Comparison of ENCODE assay signal across 14 mouse cellular contexts in the genomic region with DNA sequence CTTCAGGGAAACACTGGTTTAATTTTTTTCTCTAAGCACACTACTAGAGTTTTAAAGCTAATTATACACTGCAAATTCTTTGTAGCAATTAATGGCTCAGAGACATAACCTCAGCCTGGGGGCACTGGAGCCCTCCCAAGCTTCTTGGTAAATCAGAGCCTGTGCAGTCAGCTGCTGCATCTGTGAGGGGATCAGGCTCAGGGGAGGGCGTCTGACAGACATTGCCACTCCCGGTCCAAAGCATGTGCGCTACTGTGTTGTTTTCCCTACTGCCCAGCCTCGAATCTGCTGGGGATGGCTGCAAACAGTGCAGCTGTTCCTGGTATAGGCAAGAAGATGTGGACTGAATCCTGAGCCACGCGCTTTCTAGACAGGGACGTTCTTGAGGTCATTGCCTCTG.
DNase-seq lines count a peak whose midpoint lies in the region; ATAC-seq lines count a peak whose summit lies in the region.
"Had no signal": no experiment of that assay in that cellular context is flagged by ENCODE, and none has a peak within 500 bp of the region (broad histone marks: within the 10 kb centered on the region; RNA-seq: fewer than 3 reads in every experiment).

No protein-coding gene starts in this region.

- ATAC-seq in kidney, embryonic 15.5 days (replicated peaks; ENCODE audit: low FRiP score), result no peak
- 0 out of 2 replicates have a peak, but pooled peaks have one; percentile 35 for ATAC-seq in hindbrain, embryonic 12.5 days (ENCODE audit: low FRiP score)
- ATAC-seq: inflammation-experienced regulatory T-cells, adult 6 months had no signal

- H3K4me3 ChIP-seq in kidney, embryonic 15.5 days (replicated peaks), result no peak overlapping the region
- no peak overlapping the region for H3K4me3 ChIP-seq in hindbrain, embryonic 12.5 days
- H3K4me3 ChIP-seq: midbrain, embryonic 10.5 days had no signal

- no peak overlapping the region for H3K4me2 ChIP-seq in kidney, embryonic 15.5 days
- H3K4me2 ChIP-seq in hindbrain, embryonic 12.5 days (replicated peaks), result no peak overlapping the region

- no peak overlapping the region for H3K9ac ChIP-seq in kidney, embryonic 15.5 days
- H3K9ac ChIP-seq in hindbrain, embryonic 12.5 days, result no peak overlapping the region

- H3K27me3 ChIP-seq in kidney, embryonic 15.5 days, result no peaks in the 10 kb centered on the region
- H3K27me3 ChIP-seq in hindbrain, embryonic 12.5 days, result no peaks in the 10 kb centered on the region

- 0 out of 2 replicates have a peak overlapping the region, but pooled peaks have one; percentile 7 for H3K27ac ChIP-seq in kidney, embryonic 15.5 days
- no peak overlapping the region for H3K27ac ChIP-seq in hindbrain, embryonic 12.5 days
- H3K27ac ChIP-seq: midbrain, embryonic 10.5 days had no signal

- no peaks in the 10 kb centered on the region for H3K9me3 ChIP-seq in kidney, embryonic 15.5 days (replicated peaks)
- H3K9me3 ChIP-seq in hindbrain, embryonic 12.5 days (replicated peaks), result no peaks in the 10 kb centered on the region
- H3K9me3 ChIP-seq: midbrain, embryonic 10.5 days had no signal

- peak; percentile 44 to 45 for DNase-seq in cerebellum, postnatal 10 days
- DNase-seq in cerebellum, adult 9-11 months, result no peak
- no peak for DNase-seq in kidney, adult 9 months
- peak; percentile 71 for DNase-seq in Muller cell, postnatal 12 days (ENCODE audit: inconsistent ontology term)
- DNase-seq in lung, postnatal 14 days, result no peak
- DNase-seq in B cell, adult 2 months, result no peak
- DNase-seq: embryo, embryonic 11 days; lung, adult 18-20 months; spleen, adult 18-20 months; thymus, adult 18-20 months had no signal

- WGBS in kidney, embryonic 15.5 days, result 34% methylated on average over 7 of the region's 7 CpGs
- 50% methylated on average over 7 of the region's 7 CpGs for WGBS in hindbrain, embryonic 12.5 days

- H3K4me1 ChIP-seq in kidney, embryonic 15.5 days, result peaks cover 47% of the 10 kb centered on the region
- peaks cover 8% of the 10 kb centered on the region for H3K4me1 ChIP-seq in hindbrain, embryonic 12.5 days

- no peaks in the 10 kb centered on the region for H3K36me3 ChIP-seq in kidney, embryonic 15.5 days
- H3K36me3 ChIP-seq in hindbrain, embryonic 12.5 days, result no peaks in the 10 kb centered on the region
- H3K36me3 ChIP-seq: midbrain, embryonic 10.5 days had no signal

Comparison
In these comparisons a context has a peak if more than half of its experiments do, and no peak if none do; other contexts are left out.
1. DNase-seq: peak in cerebellum, postnatal 10 days (2 of 2) and Muller cell, postnatal 12 days (single experiment); none in cerebellum, adult 9-11 months (single experiment), kidney, adult 9 months (single experiment), lung, postnatal 14 days (single experiment) and B cell, adult 2 months (0 of 2).